Mouse (Mus musculus) retina, embryonic 14.5 days (tissue): ENCODE measurements at regions not wholly inside any gene's neighbourhood (a gene's known extent, or its start where the extent isn't known, plus 50 kb on each side); places are given as distances from the start of the nearest gene placed in this dataset.
"Not testable (repeated sequence)": the region's sequence is repeated elsewhere in the genome, so short reads cannot be mapped to it uniquely, and the experiment has no call there.

Experiments used
- DNase-seq: peaks from one replicate; pipeline ENCODE4 v3.0.0-alpha.2; 2015; ENCODE audit warnings: low spot score

GRCm38 (mm10) chr8:37237306-37237705, 243.9 kb downstream of the AI429214 start:
- no peak for DNase-seq

- DNase-seq: no peak
These were observed 245.9 kb downstream of the AI429214 start for GRCm38 (mm10) chr8:37239354-37239753.

- DNase-seq: not testable (repeated sequence)
These were observed 257.8 kb downstream of the AI429214 start for GRCm38 (mm10) chr8:37251234-37251633.

- DNase-seq: no peak
These were observed 297.9 kb downstream of the AI429214 start for GRCm38 (mm10) chr8:37291069-37291850.
